Mouse (Mus musculus): ENCODE results near the gene Olfr1013. TPM values are rescaled to one million over a fixed set of nuclear protein-coding genes. Genes with fewer than 3 reads are reported as not detected.

Olfr1013 gene
- not detected for total RNA-seq (2021)
- long read RNA-seq, experiment 1 = 0 reads
- long read RNA-seq, experiment 2 = 0 reads

GRCm38 (mm10) chr2:85766798-85767197, at the start of gene Olfr1013:
Olfr1013 (plus strand) TSS chr2:85767098.
- intact Hi-C loops (cut with DNase I) = no loop called here
- DNase-seq (ENCODE audit: low spot score in 2 of 2) = no peak

- peak; percentile 38 to 41 for DNase-seq (ENCODE audit: low spot score in 2 of 2)
- intact Hi-C loops (cut with DNase I) = loop anchor here (5.0 kb wide), 1 partner anchor 737 kb away; no protein-coding TSS in a partner anchor
These were observed 41.1 kb upstream of the Olfr1013 start for GRCm38 (mm10) chr2:85725793-85726192.

- DNase-seq (ENCODE audit: low spot score in 2 of 2) = no peak
- intact Hi-C loops (cut with DNase I) = no loop called here
These were observed 13.1 kb upstream of the Olfr1013 start for GRCm38 (mm10) chr2:85753822-85754221.

GRCm38 (mm10) chr2:85762666-85763065, 4.2 kb upstream of the Olfr1013 start, which contains the start of gene Olfr1012:
Olfr1012 (minus strand) TSS chr2:85762766.
- DNase-seq (ENCODE audit: low spot score in 2 of 2) = no peak
- intact Hi-C loops (cut with DNase I) = no loop called here

GRCm38 (mm10) chr2:85772413-85772812, 5.5 kb downstream of the Olfr1013 start, which contains the start of gene Olfr1014:
Olfr1014 (plus strand) TSS chr2:85772713.
- no peak for DNase-seq (ENCODE audit: low spot score in 2 of 2)
- intact Hi-C loops (cut with DNase I) = no loop called here

GRCm38 (mm10) chr2:85781717-85782116, 14.8 kb downstream of the Olfr1013 start, which contains the start of gene Olfr1015:
Olfr1015 (plus strand) TSS chr2:85782017.
- DNase-seq (ENCODE audit: low spot score in 2 of 2) = no peak
- intact Hi-C loops (cut with DNase I) = no loop called here

GRCm38 (mm10) chr2:85792331-85792730, 25.4 kb downstream of the Olfr1013 start:
- DNase-seq (ENCODE audit: low spot score in 2 of 2) = no peak
- intact Hi-C loops (cut with DNase I) = no loop called here

GRCm38 (mm10) chr2:85802444-85802843, 35.5 kb downstream of the Olfr1013 start, which contains the start of gene Olfr1016:
Olfr1016 (minus strand) TSS chr2:85802544.
- intact Hi-C loops (cut with DNase I) = no loop called here
- DNase-seq (ENCODE audit: low spot score in 2 of 2) = no peak

- intact Hi-C loops (cut with DNase I) = no loop called here
- DNase-seq (ENCODE audit: low spot score in 2 of 2) = no peak
These were observed 37.6 kb downstream of the Olfr1013 start for GRCm38 (mm10) chr2:85804501-85804900.

GRCm38 (mm10) chr2:85818179-85818578, 51.3 kb downstream of the Olfr1013 start, which contains the start of gene Olfr1018:
Olfr1018 (plus strand) TSS chr2:85818479.
- no peak for DNase-seq (ENCODE audit: low spot score in 2 of 2)
- intact Hi-C loops (cut with DNase I) = no loop called here

Other genes starting within 250 kb of the Olfr1013 start
- under 1 TPM in 1 of 2 experiments, not detected in 1; 0.19 TPM for gene 4833423E24Rik, start 248.1 kb upstream of the Olfr1013 start, total RNA-seq (2021)
- not detected for gene Olfr996, start 187.9 kb upstream of the Olfr1013 start, total RNA-seq (2021)
- not detected for gene Olfr998, start 178.2 kb upstream of the Olfr1013 start, total RNA-seq (2021)
- gene Olfr1000, start 155.2 kb upstream of the Olfr1013 start, total RNA-seq (2021) = not detected
- gene Olfr1002, start 116.4 kb upstream of the Olfr1013 start, total RNA-seq (2021) = not detected
- gene Olfr154, start 102.6 kb upstream of the Olfr1013 start, total RNA-seq (2021) = not detected
- gene Olfr1006, start 88.3 kb upstream of the Olfr1013 start, total RNA-seq (2021) = not detected
- not detected for gene Olfr1008, start 77.7 kb upstream of the Olfr1013 start, total RNA-seq (2021)
- gene Olfr1009, start 51.7 kb upstream of the Olfr1013 start, total RNA-seq (2021) = not detected
- not detected for gene Olfr1012, start 4.3 kb upstream of the Olfr1013 start, total RNA-seq (2021)
- gene Olfr1014, start 5.6 kb downstream of the Olfr1013 start, total RNA-seq (2021) = not detected
- gene Olfr1015, start 14.9 kb downstream of the Olfr1013 start, total RNA-seq (2021) = not detected
- gene Olfr1016, start 35.4 kb downstream of the Olfr1013 start, total RNA-seq (2021) = not detected
- not detected for gene Olfr1018, start 51.4 kb downstream of the Olfr1013 start, total RNA-seq (2021)
- gene Olfr1019, start 78.4 kb downstream of the Olfr1013 start, total RNA-seq (2021) = not detected
- not detected for gene Olfr1020, start 79.9 kb downstream of the Olfr1013 start, total RNA-seq (2021)
- not detected for gene Olfr1022, start 101.5 kb downstream of the Olfr1013 start, total RNA-seq (2021)
- not detected for gene Olfr1023, start 118.5 kb downstream of the Olfr1013 start, total RNA-seq (2021)
- gene Olfr1024, start 138.0 kb downstream of the Olfr1013 start, total RNA-seq (2021) = not detected
- gene Olfr1025-ps1, start 148.1 kb downstream of the Olfr1013 start, total RNA-seq (2021) = not detected
- not detected for gene Olfr1026, start 154.5 kb downstream of the Olfr1013 start, total RNA-seq (2021)
- gene Olfr1028, start 183.3 kb downstream of the Olfr1013 start, total RNA-seq (2021) = not detected
- gene Olfr1029, start 206.8 kb downstream of the Olfr1013 start, total RNA-seq (2021) = not detected
- gene Olfr1030, start 212.2 kb downstream of the Olfr1013 start, total RNA-seq (2021) = not detected
- gene Olfr1031, start 223.2 kb downstream of the Olfr1013 start, total RNA-seq (2021) = not detected
- not detected for gene Olfr1032, start 238.4 kb downstream of the Olfr1013 start, total RNA-seq (2021)

Data from left cerebral cortex, postnatal 14 days (tissue).